Mouse (Mus musculus) naive thymus-derived CD4-positive, alpha-beta T cell, adult 5 months (primary cell): ENCODE results near the gene Actl7a. TPM values are rescaled to one million over a fixed set of nuclear protein-coding genes. Genes with fewer than 3 reads are reported as not detected.

Experiments
- polyA plus RNA-seq: library from polyadenylated mRNA; unstranded; fragments of 100-300 nt; shearing (Covaris generic); gene quantifications from one replicate; pipeline ENCODE4 v1.2.1, GENCODE M21; 2017

Actl7a gene
- not detected for polyA plus RNA-seq

DNA sequence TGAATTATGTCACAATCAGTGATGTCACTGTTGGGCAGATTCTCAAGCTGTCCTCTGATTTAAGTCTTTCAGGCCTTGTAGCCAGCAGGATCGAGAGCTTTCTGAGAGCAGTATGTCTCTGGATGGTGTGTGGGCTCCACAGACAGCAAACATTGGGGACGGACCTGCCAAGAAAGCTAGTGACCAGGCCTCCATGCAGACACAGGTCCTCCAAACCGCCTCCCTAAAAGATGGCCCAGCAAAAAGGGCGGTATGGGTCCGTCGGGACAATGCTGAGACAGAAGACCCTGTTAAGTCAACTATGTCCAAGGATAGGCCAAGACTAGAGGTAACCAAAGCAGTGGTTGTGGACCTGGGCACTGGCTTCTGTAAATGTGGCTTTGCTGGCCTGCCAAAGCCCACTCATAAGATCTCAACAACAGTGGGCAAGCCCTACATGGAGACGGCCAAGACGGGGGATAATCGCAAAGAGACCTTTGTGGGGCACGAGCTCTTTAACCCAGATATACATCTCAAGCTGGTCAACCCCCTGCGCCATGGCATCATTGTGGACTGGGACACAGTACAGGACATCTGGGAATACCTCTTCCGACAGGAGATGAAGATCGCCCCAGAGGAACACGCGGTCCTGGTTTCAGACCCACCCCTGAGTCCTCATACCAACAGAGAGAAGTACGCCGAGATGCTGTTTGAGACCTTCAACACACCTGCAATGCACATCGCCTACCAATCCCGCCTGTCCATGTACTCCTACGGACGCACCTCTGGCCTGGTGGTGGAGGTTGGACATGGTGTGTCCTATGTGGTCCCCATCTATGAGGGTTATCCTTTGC lies at the start of gene Actl7a:
TSS of gene Actl7a (plus strand) at position 51 of the 833 bp plus-strand sequence.

DNA sequence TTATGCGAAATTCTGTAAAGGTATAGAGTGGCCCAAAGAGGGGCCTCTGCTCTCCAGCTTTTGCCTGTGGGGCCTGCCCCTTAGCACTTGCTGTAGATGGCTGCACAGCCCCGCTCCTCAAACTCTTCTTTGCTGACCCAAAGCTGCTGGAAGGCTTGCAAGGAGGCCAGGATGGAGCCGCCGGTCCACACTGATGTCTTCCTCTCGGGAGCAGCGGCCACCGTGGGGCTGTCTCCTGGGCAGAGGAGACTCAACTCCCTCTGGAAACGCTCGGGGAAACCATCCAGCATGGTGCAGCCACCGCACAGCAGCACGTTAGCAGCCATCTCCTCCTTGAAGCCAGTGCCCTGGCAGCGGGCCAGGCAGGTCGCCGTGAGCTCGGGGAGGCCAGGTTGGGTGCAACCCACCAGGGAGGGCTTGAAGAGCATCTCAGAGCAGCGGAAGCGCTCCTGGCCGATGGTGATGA lies 3.2 kb upstream of the Actl7a start, which contains the start of gene Gm26657:
TSS of gene Gm26657 (plus strand) at position 51 of the 466 bp plus-strand sequence.

GRCm38 (mm10) chr4:56741041-56741493 lies 2.1 kb upstream of the Actl7a start, which contains the start of gene Actl7b:
Gene Actl7b, minus strand, starts transcription at chr4:56741443.

Other genes starting within 250 kb of the Actl7a start
- not detected for gene Gm26657, start 3.3 kb upstream of the Actl7a start, polyA plus RNA-seq
- not detected for gene Actl7b, start 2.0 kb upstream of the Actl7a start, polyA plus RNA-seq
- 33.0 TPM for gene Elp1, start 58.9 kb downstream of the Actl7a start, polyA plus RNA-seq
- 9.0 TPM for gene Fam206a, start 58.9 kb downstream of the Actl7a start, polyA plus RNA-seq
- 2.0 TPM for gene Ctnnal1, start 121.8 kb downstream of the Actl7a start, polyA plus RNA-seq
- 19.0 TPM for gene Tmem245, start 204.0 kb downstream of the Actl7a start, polyA plus RNA-seq
- not detected for gene Frrs1l, start 247.0 kb downstream of the Actl7a start, polyA plus RNA-seq